Mouse (Mus musculus) large intestine, adult 2 months (tissue): Measurements from ENCODE around the gene Rps7. TPM values are rescaled to one million over a fixed set of nuclear protein-coding genes. Genes with fewer than 3 reads are reported as not detected.

Experiments
- DNase-seq: peaks from one replicate; pipeline ENCODE4 v3.0.0-alpha.2; 2012; ENCODE audit warnings: low read depth, low spot score
- WGBS: fragments of 180-500 bp; shearing (Covaris S2); methylation state at CpG from one replicate; pipeline ENCODE4 v1.1.7; 2018; 5-methylcytosine and 5-hydroxymethylcytosine counted together
- polyA plus RNA-seq: library from polyadenylated mRNA; depleted of rRNA; stranded (reverse); fragments of >200 nt; gene quantifications from 2 replicates; pipeline ENCODE4 v1.2.3, GENCODE M21; 2012; rRNA removed

Rps7 gene
- polyA plus RNA-seq = 244 and 280 TPM in 2 replicates

DNA sequence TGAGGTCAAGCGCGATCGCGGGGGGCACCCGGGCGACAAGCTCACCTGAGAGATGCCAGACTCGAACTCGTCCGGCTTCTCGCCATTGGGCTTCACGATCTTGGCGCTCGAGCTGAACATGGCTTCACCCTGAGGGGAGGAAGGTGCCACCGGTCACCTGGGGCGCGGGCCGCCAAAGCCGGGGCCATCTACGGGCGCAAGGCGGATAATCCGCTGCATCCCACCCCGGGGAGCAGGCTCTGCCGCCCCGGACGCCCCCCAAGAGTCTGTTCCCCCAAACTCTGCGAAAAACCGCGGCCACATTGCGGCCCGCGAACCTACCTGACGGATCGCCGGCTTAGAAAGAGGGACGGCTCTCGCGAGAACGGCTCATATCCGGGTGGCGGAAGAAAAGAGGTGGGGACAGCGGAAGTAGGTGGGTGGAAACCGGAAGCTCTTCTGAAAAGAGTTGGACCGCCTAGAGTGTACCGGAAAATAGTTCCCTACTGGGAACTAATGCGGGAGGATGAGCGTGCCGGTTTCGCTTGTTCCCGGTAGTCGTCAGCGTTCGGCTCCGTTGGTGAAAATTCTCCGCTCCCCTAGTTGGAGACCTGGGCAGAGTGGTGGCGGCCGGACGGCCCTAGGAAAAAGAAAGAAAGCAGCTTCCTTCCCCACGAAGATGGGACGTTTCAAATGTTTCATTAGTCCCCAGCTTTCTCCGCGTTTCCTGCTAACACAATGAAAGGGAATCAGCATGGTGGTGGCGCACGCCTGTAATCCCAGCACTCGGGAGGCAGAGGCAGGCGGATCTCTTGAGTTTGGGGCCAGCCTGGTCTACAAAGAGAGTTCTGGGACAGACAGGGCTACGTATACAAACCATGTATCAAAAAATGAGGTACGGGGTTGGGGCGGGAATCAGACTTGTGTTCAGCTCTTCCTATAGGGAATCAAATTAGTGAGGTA, at the start of gene Rps7:
Gene Rps7 (minus strand): TSS at position 419 of the 942 bp plus-strand sequence.
- 5% methylated on average over 69 of the region's 69 CpGs for WGBS

DNA sequence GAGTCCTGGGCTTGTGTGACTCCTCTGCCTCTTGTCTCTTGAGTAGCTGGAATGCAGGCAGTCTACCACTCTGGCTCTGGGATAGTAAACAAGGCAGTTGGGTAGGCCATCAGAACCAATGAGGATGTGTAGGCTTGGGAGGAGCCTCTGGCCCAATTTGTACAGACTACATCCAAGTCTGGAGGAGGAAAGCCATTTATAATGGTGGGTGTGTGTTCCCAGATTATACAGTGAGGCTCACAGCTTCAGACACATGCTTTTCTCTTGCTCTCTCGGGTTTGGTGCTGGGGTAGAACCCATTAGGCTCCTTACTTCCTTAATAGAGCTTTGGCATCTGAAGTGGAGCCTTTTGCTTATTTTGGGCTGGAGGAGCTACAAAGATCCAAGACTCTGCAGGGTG, 48.9 kb upstream of the Rps7 start:
- WGBS = 70% methylated on average over 1 of the region's 1 CpGs
- no peak for DNase-seq

More for the DNA sequence above, at the start of gene Rps7:
- peak; percentile 76 for DNase-seq

DNA sequence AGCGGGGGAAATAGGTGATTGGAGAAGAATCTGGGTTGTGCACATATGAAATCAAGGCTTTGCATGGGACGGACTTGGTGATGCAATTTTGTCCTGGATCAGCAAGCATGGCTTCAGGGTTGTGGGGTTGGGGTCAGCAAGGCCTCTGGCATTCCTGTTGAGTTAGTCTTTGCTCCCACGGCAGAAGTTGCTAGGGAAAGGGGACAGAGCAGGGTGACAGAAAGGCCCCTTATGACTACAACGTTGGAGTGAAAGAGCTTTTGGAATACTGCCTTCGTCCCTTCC, 40.1 kb upstream of the Rps7 start:
- DNase-seq = no peak
- WGBS = 38% methylated on average over 5 of the region's 5 CpGs

DNA sequence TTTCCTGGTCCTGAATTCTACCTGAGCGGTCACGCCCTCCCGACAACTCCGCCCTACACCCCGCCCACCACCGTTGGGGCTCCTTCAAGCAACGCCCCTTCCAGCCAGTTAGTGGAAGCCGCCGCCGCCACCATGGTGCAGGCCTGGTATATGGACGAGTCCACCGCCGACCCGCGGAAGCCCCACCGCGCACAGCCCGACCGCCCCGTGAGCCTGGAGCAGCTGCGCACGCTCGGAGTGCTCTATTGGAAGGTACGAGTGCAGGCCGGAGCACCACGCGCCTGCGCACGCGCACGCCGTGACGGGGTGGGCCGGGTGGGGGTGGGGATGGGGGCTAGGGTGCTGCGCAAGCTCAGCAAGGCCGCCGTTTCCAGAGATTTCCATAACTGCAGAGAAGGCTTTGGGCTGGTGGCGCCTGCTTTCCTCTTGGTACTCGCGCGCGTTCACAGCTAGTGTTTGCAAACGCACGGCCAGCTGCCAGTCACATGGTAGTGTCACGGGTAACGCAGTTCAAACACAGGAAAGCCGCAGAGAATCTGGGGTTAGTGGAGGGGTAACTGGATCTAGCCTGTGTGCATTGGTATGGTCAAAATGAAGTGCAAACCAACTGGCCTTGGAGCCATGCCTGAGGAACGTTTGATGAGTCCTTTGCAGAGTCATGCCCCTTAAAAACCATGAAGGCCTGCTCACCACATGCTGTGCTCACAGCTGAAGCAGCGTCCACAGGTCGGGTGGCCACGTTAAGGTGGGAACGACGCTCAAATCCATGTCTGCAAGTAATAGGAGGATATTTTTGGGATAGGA, 39.6 kb upstream of the Rps7 start, which contains the start of gene Adi1:
Gene Adi1 (plus strand): TSS at position 111 of the 804 bp plus-strand sequence.
- peak; percentile 80 for DNase-seq
- WGBS = 2% methylated on average over 53 of the region's 53 CpGs

DNA sequence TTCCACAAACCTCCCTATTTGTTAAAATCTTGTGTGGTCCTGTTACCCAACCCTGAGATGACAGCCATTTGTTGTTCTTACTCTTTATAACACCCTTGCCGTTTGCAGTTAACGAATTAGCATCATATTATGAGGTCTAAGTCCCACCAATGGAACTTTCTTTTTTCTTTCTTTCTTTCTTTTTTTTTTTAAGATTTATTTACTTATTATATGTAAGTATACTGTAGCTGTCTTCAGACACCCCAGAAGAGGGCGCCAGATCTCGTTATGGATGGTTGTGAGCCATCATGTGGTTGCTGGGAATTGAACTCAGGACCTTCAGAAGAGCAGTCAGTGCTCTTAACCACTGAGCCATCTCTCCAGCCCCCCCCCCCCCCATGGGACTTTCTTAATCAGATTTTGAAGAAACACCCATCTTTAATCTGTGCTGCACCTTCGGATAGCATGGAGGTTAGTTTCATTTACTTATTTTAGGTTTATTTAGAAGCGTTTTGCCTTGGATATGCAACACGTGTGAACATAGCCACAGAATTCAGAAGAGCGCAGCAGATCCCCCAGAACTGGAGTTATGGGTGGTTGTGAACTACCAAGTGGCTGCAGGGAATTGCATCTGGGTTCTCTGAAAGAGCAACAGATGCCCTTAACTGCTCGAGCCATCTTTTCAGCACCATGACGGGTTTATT, 38.4 kb upstream of the Rps7 start:
- DNase-seq = no peak
- WGBS = 73% methylated on average over 10 of the region's 10 CpGs

DNA sequence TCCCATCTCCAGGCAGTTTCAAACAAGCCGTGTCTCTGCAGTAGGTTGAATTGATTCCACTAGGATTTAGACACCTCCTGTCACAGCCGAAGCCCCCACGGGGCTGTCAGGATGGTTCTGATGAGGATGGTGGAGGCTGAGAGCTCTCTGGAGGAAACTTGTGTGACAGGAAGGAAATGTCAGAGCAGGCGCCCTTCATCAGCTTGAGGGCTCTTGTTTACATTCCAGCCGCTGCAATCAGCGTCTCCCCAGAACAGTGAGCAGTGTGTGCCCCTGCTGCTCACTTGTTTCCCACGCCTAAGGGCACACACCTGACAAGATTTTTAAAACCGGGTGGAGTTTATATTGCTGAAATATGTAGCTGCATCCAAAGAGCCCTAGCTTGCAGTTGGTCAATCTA, 31.5 kb upstream of the Rps7 start:
- 8% methylated on average over 8 of the region's 8 CpGs for WGBS
- DNase-seq = no peak

DNA sequence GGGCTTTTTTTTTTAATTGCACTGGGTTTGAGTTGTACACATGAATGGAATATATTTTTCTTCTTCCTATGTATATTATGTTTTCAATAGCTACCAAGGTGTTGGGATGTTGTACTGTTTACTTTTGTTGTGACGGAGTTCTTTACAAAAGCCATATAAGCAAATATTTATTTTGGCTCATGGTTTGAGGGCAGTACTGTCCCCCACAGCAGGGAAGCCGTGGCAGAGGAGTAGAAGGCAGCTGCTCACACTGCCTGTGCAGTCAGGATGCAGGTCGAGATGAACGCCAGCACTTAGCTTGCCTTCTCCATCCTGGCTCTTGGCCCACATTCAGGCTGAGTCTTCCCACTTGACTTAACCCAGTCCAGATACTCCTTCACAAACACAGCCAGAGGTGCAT, 31.0 kb upstream of the Rps7 start:
- WGBS = 19% methylated on average over 4 of the region's 4 CpGs
- DNase-seq = no peak

DNA sequence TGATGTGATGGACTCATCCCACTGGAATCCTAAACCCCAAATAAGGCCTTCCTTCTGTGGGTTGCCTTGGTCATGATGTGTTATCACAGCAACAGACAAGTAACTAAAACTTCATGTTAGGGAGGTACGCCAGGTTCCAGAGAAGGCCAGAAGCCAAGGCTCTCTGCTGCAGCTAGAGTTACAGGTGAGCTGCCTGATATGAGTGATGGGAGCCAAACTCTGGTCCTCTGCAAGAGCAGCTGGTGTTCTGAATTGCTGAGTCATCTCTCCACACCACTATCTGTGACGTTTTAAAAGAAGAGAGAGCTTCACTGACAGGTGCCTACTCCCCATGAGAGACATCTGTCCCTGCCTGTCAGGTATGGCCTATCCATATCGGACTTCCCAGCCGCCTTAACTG, 26.9 kb upstream of the Rps7 start:
- WGBS = 86% methylated on average over 4 of the region's 4 CpGs
- DNase-seq = no peak

DNA sequence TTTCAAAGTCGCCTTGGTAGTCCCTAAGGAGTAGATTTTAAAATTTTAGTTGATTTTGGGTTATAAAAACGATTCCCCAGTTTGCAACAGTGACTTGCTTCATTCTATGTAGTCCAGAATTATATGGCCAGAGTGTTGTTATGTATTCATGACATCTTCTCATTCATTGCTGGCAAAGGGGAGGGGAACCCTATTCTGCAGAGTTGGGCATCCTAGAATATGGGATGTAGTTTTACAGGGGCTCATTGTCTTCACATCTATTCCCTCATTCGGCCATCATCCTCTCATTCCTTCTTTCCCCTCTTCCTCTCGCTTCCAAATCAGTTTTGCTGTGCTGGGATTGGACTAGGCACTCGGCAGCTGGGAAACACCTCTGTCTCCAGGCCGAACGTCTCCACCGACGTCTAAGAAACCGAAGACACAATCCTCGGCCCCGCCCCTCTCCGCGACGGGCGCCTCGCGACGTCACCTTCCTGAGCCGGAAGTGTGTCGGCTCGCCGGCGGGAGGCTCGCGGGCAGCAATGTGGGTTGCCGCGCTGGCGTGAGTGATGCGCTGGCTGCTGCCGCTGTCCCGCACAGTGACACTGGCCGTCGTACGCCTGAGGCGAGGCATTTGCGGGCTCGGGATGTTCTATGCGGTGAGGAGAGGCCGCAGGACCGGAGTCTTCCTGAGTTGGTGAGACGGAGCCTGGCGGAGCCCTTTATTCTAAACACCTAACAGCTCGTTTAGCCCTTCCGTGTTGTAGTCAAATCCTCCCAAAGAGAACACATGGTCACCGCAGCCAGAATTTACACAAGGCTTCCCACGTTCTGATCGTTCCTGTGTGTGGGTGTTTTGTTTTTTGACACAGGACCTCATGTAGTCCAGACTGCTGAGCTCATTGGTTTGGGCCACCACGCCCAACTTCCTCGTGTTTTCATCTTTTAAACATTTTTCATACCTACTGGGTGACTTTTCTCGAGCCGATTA, 13.7 kb upstream of the Rps7 start, which contains the start of gene Rnaseh1:
Gene Rnaseh1 (plus strand): TSS at position 462 of the 970 bp plus-strand sequence.
- WGBS = 2% methylated on average over 52 of the region's 52 CpGs
- DNase-seq = peak; percentile 63

DNA sequence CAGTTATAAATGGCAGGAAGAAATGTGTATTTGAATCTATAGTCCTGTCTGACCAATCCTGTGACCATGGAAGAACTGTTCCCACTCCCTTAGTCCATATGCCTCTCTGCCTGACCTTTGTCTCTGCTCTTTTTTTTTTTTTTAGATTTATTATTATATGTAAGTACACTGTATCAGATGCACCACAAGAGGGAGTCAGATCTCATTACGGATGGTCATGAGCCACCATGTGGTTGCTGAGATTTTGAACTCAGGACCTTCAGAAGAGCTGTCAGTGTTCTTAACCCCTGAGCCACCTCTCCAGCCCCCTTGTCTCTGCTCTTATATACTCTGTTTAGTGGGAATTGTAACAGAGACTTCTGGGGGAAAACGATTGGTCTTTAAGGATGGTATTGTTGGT, 3.0 kb upstream of the Rps7 start:
- 42% methylated on average over 2 of the region's 2 CpGs for WGBS
- no peak for DNase-seq

DNA sequence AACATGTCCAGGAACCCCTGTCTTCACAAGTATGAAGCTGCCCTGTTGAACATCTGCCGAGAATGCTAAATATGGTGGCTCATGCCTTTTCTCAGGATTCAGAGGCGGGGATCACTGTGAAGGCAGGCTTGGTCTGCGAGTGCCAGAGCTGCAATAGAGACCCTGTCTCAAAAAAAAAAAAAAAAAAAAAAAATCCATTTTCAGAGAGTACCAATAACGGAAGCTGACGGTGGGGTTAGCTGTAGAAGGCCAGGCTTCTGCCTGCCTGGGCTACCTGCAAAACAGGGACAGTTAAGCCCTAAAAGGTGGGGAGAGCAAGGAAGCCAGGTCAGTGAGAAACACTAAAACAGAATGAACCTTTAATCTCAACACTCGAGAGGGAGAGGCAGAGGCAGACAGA, 790 bp upstream of the Rps7 start:
- DNase-seq = no peak
- WGBS = 85% methylated on average over 6 of the region's 6 CpGs

DNA sequence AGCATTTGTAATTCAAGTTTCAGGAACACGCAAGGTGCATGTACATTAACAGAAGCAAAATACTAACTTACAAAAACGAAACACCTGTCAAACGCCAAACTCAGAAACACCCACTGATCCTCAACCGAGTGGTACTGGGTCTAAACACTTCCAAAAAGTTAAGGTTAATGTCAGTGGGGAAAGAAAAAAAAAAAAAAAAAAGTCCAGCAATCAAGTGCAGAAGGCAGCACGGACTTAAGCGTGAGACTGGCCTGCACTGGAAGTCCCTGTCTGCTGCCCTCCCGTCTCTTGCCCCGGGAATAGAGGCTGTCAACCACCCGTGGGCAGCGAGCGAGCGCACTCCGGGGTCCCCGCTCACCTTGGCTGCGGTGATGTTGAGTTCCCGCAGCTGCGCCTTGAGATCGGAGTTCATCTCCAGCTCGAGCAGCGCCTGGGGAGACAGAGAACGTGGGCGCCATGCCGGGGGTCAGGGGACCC, 657 bp downstream of the Rps7 start:
- WGBS = 1% methylated on average over 23 of the region's 23 CpGs
- no peak for DNase-seq

DNA sequence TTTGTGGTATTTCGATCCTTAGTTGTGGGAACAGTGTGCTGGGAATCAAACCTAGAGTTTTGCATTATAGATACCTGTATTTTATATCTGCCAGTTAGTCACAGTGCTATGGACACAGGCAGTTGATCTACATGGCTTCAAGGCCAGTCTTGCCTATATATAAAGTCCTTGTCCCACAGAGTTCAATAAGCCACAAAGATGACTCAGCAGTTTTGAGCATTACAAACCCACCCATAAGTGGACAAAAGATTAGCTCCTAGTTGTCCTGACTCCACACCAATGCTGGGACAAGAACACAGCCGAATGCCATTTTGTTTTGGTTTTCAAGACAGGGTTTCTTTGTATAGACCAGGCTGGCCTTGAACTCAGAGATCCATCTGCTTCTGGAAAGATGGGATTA, 7.3 kb downstream of the Rps7 start:
- 96% methylated on average over 2 of the region's 2 CpGs for WGBS
- no peak for DNase-seq

DNA sequence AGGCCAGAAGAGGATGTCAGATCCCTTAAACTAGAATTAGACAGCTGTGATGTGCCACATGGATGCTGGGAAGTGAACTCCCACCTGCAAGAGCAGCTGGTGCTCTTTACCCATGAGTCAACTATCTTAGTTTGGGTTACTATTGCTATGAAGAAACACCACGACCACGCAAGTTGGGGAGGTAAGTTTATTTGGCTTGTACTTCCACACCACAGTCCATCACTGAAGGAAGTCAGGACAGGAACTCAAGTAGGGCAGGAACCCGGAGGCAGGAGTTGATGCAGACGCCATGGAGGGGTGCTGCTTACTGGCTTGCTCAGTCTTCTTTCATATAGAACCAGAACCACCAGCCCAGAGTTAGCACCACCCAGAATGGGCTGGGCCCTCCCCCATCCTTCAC, 8.7 kb downstream of the Rps7 start:
- no peak for DNase-seq
- WGBS = 52% methylated on average over 4 of the region's 4 CpGs

DNA sequence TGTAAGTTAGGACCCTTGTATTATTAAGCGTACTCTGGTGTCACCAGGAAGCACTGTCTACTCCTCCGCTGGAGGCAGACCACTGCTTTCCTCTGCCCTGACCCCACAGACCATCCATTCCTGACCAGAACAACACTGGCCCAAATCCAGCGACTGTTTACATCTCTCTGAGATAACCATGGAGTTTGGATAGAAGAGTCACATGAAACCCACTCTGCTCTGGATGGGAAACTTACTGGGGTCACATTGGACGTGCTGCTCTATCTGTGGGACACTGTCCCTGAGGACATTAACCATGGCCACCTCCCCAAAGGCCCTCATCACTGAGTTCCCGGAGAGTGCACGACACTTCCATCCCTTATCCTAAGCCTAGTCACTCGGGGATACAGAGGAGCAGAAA, 10.3 kb downstream of the Rps7 start:
- WGBS = 77% methylated on average over 7 of the region's 7 CpGs

DNA sequence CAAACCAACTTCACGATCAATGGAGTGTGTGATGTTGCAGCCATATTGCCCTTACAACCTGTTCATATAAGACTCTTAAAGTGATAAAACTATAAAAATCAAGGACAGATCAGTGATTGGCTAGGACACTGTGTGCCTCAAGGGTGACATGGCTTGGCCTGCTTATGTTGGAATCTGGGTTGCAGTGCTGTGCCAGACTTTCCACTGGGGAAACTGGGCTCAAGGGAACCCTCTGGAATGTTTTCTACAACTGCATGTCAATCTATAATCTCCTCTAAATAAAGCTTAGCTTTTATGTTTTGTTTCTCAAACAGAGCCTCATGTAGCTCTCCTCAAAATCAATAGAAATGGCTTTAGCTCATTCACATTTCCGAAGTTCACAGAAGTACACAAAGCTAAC, 11.5 kb downstream of the Rps7 start:
- no peak for DNase-seq
- WGBS = 50% methylated on average over 2 of the region's 2 CpGs

More for the DNA sequence above, 10.3 kb downstream of the Rps7 start:
- no peak for DNase-seq

DNA sequence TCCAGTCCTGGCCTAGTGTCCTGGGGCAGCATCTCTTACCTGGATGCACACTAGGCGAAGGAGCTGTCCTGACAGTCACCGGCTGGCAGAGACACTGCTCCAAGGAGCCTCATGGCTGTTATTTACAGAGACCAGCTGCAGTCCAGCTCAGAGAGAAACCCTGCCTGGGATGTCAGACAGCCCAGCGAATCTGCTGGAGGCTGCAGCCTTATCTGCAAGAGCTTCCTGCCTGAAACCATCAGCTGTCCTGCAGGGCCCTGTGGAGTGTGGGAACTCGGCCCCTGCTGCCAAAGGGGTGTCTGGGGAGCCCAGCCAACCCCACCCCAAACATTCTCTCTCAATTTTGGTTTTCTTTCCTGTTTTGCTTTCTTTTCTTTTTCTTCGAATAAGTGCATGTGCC, 12.6 kb downstream of the Rps7 start, which contains the start of gene Colec11:
Gene Colec11 (minus strand): TSS at position 183 of the 400 bp plus-strand sequence.
- no peak for DNase-seq
- WGBS = 47% methylated on average over 5 of the region's 5 CpGs

DNA sequence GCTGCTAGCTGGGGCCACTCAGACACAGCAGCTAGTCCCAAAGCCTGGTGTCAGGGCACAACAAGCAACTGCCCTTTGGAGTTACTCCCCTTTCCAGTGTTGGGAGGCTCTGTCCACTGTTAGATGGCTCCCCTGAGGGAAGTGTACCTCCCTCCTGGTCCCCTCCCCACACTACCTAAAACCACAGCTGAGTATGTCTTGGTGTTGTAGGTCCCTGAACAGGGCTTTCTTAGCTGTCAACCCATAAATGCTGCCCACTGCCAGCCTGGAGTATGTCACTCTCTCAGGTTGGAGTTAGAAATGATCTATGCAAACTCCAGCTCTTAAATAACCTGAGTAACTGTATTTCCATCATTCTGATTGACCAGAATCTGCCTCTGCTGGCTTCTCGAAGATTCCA, 13.1 kb downstream of the Rps7 start:
- WGBS = 78% methylated on average over 1 of the region's 1 CpGs
- DNase-seq = no peak

DNA sequence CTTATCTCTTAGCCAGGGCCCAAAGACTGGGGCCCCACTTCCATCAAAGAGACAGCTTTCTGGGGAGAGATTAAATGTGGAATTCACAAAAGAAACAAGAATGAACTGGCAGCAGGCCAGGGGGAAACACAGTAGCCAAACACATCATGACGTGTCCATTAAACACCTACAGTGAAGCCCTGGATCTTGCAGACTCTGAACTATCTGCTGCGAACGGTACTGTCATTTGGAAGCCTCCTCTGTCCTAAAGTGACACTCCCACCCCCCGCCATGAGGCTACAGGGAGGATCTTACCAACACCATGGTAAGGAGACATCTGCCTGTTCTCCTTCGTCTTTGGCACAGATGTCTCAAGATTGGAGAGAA, 13.6 kb downstream of the Rps7 start:
- WGBS = 26% methylated on average over 5 of the region's 5 CpGs
- DNase-seq = no peak
